Mouse (Mus musculus) olfactory bulb, adult 2 months (tissue): Measurements from ENCODE around the gene Naaladl1.
"Not testable (repeated sequence)": the region's sequence is repeated elsewhere in the genome, so short reads cannot be mapped to it uniquely, and the experiment has no call there.

Source experiments
- CTCF ChIP-seq: fragments of 200-500 bp; IDR thresholded peaks from 2 replicates; pipeline ENCODE4 v1.5.1; 2012; ENCODE audit warnings: low read depth, mild to moderate bottlenecking, low read length, moderate library complexity; ENCODE audit not compliant: insufficient read depth
- POLR2A ChIP-seq: fragments of 200-500 bp; IDR thresholded peaks from 2 replicates; pipeline ENCODE4 v1.6.1; 2012; ENCODE audit warnings: mild to moderate bottlenecking, low read depth, low read length, moderate library complexity; ENCODE audit not compliant: insufficient read depth

DNA sequence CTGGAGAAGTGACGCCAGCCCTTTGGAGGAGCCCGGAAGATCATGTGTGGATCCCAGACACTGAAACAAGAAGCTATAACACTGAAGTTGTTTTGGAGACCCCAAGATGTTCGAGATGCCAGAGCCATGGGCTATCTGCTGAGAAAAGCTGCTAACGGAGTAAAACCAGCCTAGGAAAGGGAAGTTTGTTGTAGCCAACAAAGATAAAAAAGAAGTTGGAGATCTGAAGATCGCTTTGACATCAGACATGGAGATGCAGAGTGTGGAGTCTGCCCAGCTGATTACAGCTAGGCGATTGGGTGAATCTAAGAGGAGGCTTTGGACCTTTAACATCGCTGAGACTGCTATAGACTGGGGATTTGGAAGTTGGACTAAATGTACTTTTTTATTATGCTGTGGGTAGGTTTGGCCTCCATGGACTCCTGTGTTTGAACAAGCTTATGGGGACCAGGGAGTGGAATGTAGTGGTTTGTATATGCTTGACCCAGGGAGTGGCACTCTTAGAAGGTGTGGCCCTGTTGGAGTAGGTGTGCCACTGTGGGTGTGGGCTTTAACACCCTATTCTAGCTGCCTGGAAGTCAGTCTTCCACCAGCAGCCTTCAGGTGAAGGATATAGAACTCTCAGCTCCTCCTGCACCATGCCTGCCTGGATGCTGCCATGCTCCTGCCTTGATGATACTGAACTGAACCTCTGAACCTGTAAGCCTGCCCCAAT is 25.0 kb downstream of the Naaladl1 start:
- not testable (repeated sequence) for TF ChIP-seq POLR2A, CTCF
